Mouse (Mus musculus): ENCODE measurements around the gene Cpne5. TPM values are rescaled to one million over a fixed set of nuclear protein-coding genes. Genes with fewer than 3 reads are reported as not detected.

Cpne5 gene
- polyA plus RNA-seq, 1 experiment, result 0.12 TPM

- Histone ChIP-seq H3K4me1 (ENCODE audit: control insufficient read depth, insufficient read depth, low read length) (peaks cover 2% of the 10 kb centered on the region; the same call in 1 of the 2 replicates), H3K27ac (ENCODE audit: insufficient read depth, low read depth, low read length) (no peak overlapping the region), H3K4me3 (ENCODE audit: insufficient read depth, low read length) (no peak overlapping the region)
- TF ChIP-seq POLR2A (IDR thresholded peaks at IDR 0.05; ENCODE audit: borderline replicate concordance, low read depth, low read length), result no peak
- TF ChIP-seq CTCF (IDR thresholded peaks at IDR 0.05; ENCODE audit: low read depth, low read length), result no peak
Observed at GRCm38 (mm10) chr17:29155355-29156135, 82.4 kb downstream of the Cpne5 start.

- TF ChIP-seq CTCF (IDR thresholded peaks at IDR 0.05; ENCODE audit: low read depth, low read length) (no peak), POLR2A (IDR thresholded peaks at IDR 0.05; ENCODE audit: borderline replicate concordance, low read depth, low read length) (no peak)
- H3K4me3 ChIP-seq (ENCODE audit: insufficient read depth, low read length), result no peak overlapping the region
- peaks cover 2% of the 10 kb centered on the region; the same call in 1 of the 2 replicates for H3K4me1 ChIP-seq (ENCODE audit: control insufficient read depth, insufficient read depth, low read length)
- H3K27ac ChIP-seq (ENCODE audit: insufficient read depth, low read depth, low read length), result no peak overlapping the region
Observed at GRCm38 (mm10) chr17:29154247-29154646, 83.7 kb downstream of the Cpne5 start.

GRCm38 (mm10) chr17:29152547-29152946, 85.4 kb downstream of the Cpne5 start:
- Histone ChIP-seq H3K4me1 (ENCODE audit: control insufficient read depth, insufficient read depth, low read length) (peaks cover 2% of the 10 kb centered on the region; the same call in 1 of the 2 replicates), H3K4me3 (ENCODE audit: insufficient read depth, low read length) (no peak overlapping the region), H3K27ac (ENCODE audit: insufficient read depth, low read depth, low read length) (no peak overlapping the region)
- TF ChIP-seq CTCF (IDR thresholded peaks at IDR 0.05; ENCODE audit: low read depth, low read length) (no peak), POLR2A (IDR thresholded peaks at IDR 0.05; ENCODE audit: borderline replicate concordance, low read depth, low read length) (no peak)

DNA sequence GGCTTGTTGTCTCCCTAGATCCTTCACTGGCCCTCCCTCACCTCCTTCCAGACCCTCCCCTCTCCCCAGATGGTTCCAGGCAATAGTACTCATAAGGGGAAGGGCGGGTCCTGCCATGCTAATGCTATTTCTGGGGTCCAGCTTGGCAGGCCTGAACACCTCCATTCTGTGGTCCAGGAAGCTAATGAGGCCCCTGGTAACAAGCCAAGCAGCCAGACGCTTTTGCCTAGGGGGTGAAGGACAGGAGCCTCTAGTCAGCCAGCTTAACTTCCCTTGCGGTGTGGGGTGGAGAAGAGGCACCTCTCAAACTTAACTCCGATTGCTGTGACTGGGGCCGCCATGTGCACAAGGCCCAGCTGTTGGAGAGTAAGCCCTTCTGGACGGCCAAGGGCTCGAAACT, 88.2 kb downstream of the Cpne5 start:
- TF ChIP-seq POLR2A (IDR thresholded peaks at IDR 0.05; ENCODE audit: borderline replicate concordance, low read depth, low read length) (no peak), CTCF (IDR thresholded peaks at IDR 0.05; ENCODE audit: low read depth, low read length) (no peak)
- H3K4me1 ChIP-seq (ENCODE audit: control insufficient read depth, insufficient read depth, low read length), result no peaks in the 10 kb centered on the region
- no peak overlapping the region for H3K27ac ChIP-seq (ENCODE audit: insufficient read depth, low read depth, low read length)
- no peak overlapping the region for H3K4me3 ChIP-seq (ENCODE audit: insufficient read depth, low read length)

- H3K4me1 ChIP-seq (ENCODE audit: control insufficient read depth, insufficient read depth, low read length), result no peaks in the 10 kb centered on the region
- no peak for TF ChIP-seq POLR2A (IDR thresholded peaks at IDR 0.05; ENCODE audit: borderline replicate concordance, low read depth, low read length)
- TF ChIP-seq CTCF (IDR thresholded peaks at IDR 0.05; ENCODE audit: low read depth, low read length), result no peak
- no peak overlapping the region for H3K27ac ChIP-seq (ENCODE audit: insufficient read depth, low read depth, low read length)
- H3K4me3 ChIP-seq (ENCODE audit: insufficient read depth, low read length), result no peak overlapping the region
Observed at GRCm38 (mm10) chr17:29147773-29148172, 90.2 kb downstream of the Cpne5 start.

GRCm38 (mm10) chr17:29147273-29147672, 90.7 kb downstream of the Cpne5 start:
- TF ChIP-seq POLR2A (IDR thresholded peaks at IDR 0.05; ENCODE audit: borderline replicate concordance, low read depth, low read length) (no peak), CTCF (IDR thresholded peaks at IDR 0.05; ENCODE audit: low read depth, low read length) (no peak)
- H3K27ac ChIP-seq (ENCODE audit: insufficient read depth, low read depth, low read length), result no peak overlapping the region
- no peaks in the 10 kb centered on the region for H3K4me1 ChIP-seq (ENCODE audit: control insufficient read depth, insufficient read depth, low read length)
- no peak overlapping the region for H3K4me3 ChIP-seq (ENCODE audit: insufficient read depth, low read length)

GRCm38 (mm10) chr17:29145101-29145500, 92.9 kb downstream of the Cpne5 start:
- H3K4me1 ChIP-seq (ENCODE audit: control insufficient read depth, insufficient read depth, low read length), result no peaks in the 10 kb centered on the region
- no peak for TF ChIP-seq CTCF (IDR thresholded peaks at IDR 0.05; ENCODE audit: low read depth, low read length)
- no peak for TF ChIP-seq POLR2A (IDR thresholded peaks at IDR 0.05; ENCODE audit: borderline replicate concordance, low read depth, low read length)
- H3K27ac ChIP-seq (ENCODE audit: insufficient read depth, low read depth, low read length), result no peak overlapping the region
- H3K4me3 ChIP-seq (ENCODE audit: insufficient read depth, low read length), result no peak overlapping the region

GRCm38 (mm10) chr17:29143266-29143665, 94.7 kb downstream of the Cpne5 start:
- Histone ChIP-seq H3K27ac (ENCODE audit: insufficient read depth, low read depth, low read length) (no peak overlapping the region), H3K4me1 (ENCODE audit: control insufficient read depth, insufficient read depth, low read length) (no peaks in the 10 kb centered on the region), H3K4me3 (ENCODE audit: insufficient read depth, low read length) (no peak overlapping the region)
- TF ChIP-seq POLR2A (IDR thresholded peaks at IDR 0.05; ENCODE audit: borderline replicate concordance, low read depth, low read length) (no peak), CTCF (IDR thresholded peaks at IDR 0.05; ENCODE audit: low read depth, low read length) (no peak)

DNA sequence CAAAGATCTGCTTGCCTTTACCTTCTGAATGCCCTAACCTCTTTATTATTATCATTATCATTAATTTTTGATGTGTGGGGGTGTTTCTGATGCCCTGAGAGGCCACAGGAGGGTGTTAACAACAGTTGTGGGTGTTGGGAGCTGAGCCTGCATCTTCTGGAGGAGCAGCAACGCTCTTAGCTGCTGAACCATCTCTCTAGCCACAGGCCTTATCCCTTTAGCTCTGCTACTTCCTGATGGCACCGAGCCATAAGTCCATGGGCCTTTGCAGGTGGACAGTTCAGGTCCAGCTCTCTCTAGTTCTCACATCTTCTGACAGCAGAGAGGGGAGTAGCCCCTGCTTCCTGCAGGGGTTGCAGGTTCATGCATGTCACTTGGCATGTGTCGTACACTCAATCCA, 96.4 kb downstream of the Cpne5 start:
- Histone ChIP-seq H3K27ac (ENCODE audit: insufficient read depth, low read depth, low read length) (no peak overlapping the region), H3K4me3 (ENCODE audit: insufficient read depth, low read length) (no peak overlapping the region), H3K4me1 (ENCODE audit: control insufficient read depth, insufficient read depth, low read length) (no peaks in the 10 kb centered on the region)
- TF ChIP-seq POLR2A (IDR thresholded peaks at IDR 0.05; ENCODE audit: borderline replicate concordance, low read depth, low read length), result no peak
- no peak for TF ChIP-seq CTCF (IDR thresholded peaks at IDR 0.05; ENCODE audit: low read depth, low read length)

DNA sequence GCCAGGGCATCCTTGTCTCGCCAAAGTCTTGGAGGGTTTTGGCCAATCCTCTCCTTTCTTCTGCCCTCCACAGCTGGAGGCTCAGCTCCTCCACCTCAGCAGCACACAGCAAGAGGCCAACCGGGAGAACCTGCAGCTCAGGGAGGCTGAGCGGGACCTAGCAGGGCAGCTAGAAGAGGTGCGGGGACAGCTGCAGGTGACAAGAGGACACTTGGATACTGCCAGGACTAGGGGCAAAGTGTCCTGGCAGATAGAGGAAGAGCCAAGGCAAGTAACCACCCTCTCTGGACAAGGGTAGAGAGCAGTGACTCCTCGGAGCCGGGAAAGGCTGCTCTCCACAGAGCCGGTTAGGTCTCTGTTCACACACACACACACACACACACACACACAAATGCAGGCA, 100.1 kb downstream of the Cpne5 start:
- H3K27ac ChIP-seq (ENCODE audit: insufficient read depth, low read depth, low read length), result no peak overlapping the region
- no peaks in the 10 kb centered on the region for H3K4me1 ChIP-seq (ENCODE audit: control insufficient read depth, insufficient read depth, low read length)
- H3K4me3 ChIP-seq (ENCODE audit: insufficient read depth, low read length), result no peak overlapping the region
- TF ChIP-seq POLR2A (IDR thresholded peaks at IDR 0.05; ENCODE audit: borderline replicate concordance, low read depth, low read length), result no peak
- no peak for TF ChIP-seq CTCF (IDR thresholded peaks at IDR 0.05; ENCODE audit: low read depth, low read length)

All from bone marrow macrophage, adult 2 months (primary cell).